Mouse (Mus musculus): Measurements from ENCODE around the gene Ak8.

DNA sequence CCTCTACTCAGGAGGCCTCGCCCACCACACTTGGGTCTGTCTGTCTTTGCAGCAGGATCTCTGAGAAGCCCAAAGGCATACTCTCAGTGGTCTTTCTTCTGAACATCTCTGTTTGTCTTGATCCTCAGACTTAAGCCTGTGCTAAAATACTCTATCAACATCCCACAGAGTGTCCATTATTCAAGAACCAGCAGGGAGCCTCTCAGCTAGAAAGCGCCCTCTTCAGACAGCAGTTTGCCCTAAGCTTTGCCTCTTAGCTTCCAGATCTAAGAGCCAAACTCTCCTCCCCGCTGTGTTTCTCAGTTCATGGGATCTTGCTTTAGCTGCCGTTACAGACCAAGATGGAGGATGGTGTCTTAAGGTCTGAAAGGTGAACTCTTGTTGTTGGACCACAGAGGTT lies 59.5 kb downstream of the Ak8 start:
- TF ChIP-seq TCF12 (IDR thresholded peaks at IDR 0.05; ENCODE audit: low read depth, low read length), result no peak
- TF ChIP-seq CHD2 (IDR thresholded peaks at IDR 0.05; ENCODE audit: low read length), result no peak
- TF ChIP-seq CTCF (IDR thresholded peaks at IDR 0.05 in 2 of 3, conservative IDR thresholded peaks at IDR 0.05 in 1 of 3; ENCODE audit: control insufficient read depth in 1 of 3, insufficient read depth in 1 of 3, low read depth in 2 of 3, low read length in 3 of 3, poor library complexity in 1 of 3, severe bottlenecking in 1 of 3), result no peak
- no peak for TF ChIP-seq POLR2A (IDR thresholded peaks at IDR 0.05; ENCODE audit: control insufficient read depth in 1 of 2, insufficient read depth in 1 of 2, low read depth in 1 of 2, low read length in 2 of 2, poor library complexity in 1 of 2)
- TF ChIP-seq SIN3A (IDR thresholded peaks at IDR 0.05; ENCODE audit: low read length), result no peak
- TF ChIP-seq EP300 (IDR thresholded peaks at IDR 0.05; ENCODE audit: low read depth in 1 of 2, low read length in 2 of 2), result no peak
- TF ChIP-seq SMC3 (IDR thresholded peaks at IDR 0.05; ENCODE audit: low read depth, low read length), result no peak
- TF ChIP-seq POLR2AphosphoS2 (IDR thresholded peaks at IDR 0.05; ENCODE audit: low read length), result no peak
